Mouse (Mus musculus) myocyte (in vitro differentiated cells): ENCODE results near the gene Dnase2b. TPM values are rescaled to one million over a fixed set of nuclear protein-coding genes. Genes with fewer than 3 reads are reported as not detected.

ENCODE experiments used
- H3K27me3 ChIP-seq: one replicate; pipeline ENCODE4 v1.6.1; 2011; ENCODE audit not compliant: control insufficient read depth, insufficient read depth, insufficient read length
- H3K36me3 ChIP-seq: one replicate; pipeline ENCODE4 v1.6.1; 2011; ENCODE audit not compliant: control insufficient read depth, insufficient read depth
- H3K4me2 ChIP-seq: one replicate; pipeline ENCODE4 v1.6.1; 2011; ENCODE audit warnings: low read depth, control low read depth
- H3K4me3 ChIP-seq: one replicate; pipeline ENCODE4 v1.5.1; 2011; ENCODE audit warnings: mild to moderate bottlenecking, control low read depth, moderate library complexity
- H3K79me2 ChIP-seq: one replicate; pipeline ENCODE4 v1.6.1; 2011; ENCODE audit not compliant: control insufficient read depth, insufficient read depth
- H3ac ChIP-seq: one replicate; pipeline ENCODE4 v1.6.1; 2011; ENCODE audit not compliant: control insufficient read depth, insufficient read length
- CEBPB ChIP-seq: IDR thresholded peaks from 2 replicates; pipeline ENCODE4 v1.6.1; 2011; ENCODE audit warnings: mild to moderate bottlenecking, moderate library complexity; ENCODE audit not compliant: poor library complexity, insufficient read depth, severe bottlenecking
- E2F4 ChIP-seq: IDR thresholded peaks from one replicate; pipeline ENCODE4 v1.6.1; 2011; ENCODE audit warnings: mild to moderate bottlenecking, control low read depth, moderate library complexity; ENCODE audit not compliant: insufficient read depth
- MAX ChIP-seq: IDR thresholded peaks from one replicate; pipeline ENCODE4 v1.6.1; 2011; ENCODE audit warnings: low read depth, mild to moderate bottlenecking, control low read depth
- MYOD1 ChIP-seq, 3 experiments: IDR thresholded peaks; one replicate each; pipeline ENCODE4 v1.6.1; 2011; ENCODE audit warnings: control low read depth in 2 of 3, low read depth in 2 of 3, mild to moderate bottlenecking in 2 of 3, moderate library complexity in 1 of 3; ENCODE audit not compliant: insufficient read length in 2 of 3, control insufficient read depth in 1 of 3
- MYOG ChIP-seq, 3 experiments: IDR thresholded peaks; one replicate each; pipeline ENCODE4 v1.6.1; 2011; ENCODE audit warnings: control low read depth in 2 of 3, low read depth in 2 of 3, mild to moderate bottlenecking in 2 of 3; ENCODE audit not compliant: insufficient read length in 2 of 3, control insufficient read depth in 1 of 3, insufficient read depth in 1 of 3
- POLR2A ChIP-seq: IDR thresholded peaks from one replicate; pipeline ENCODE4 v1.6.1; 2011; ENCODE audit warnings: low read depth, mild to moderate bottlenecking, control low read depth, moderate library complexity; ENCODE audit not compliant: insufficient read length
- POLR2AphosphoS2 ChIP-seq: IDR thresholded peaks from one replicate; pipeline ENCODE4 v1.6.1; 2011; ENCODE audit warnings: low read depth, control low read depth; ENCODE audit not compliant: insufficient read length
- REST ChIP-seq: IDR thresholded peaks from one replicate; pipeline ENCODE4 v1.6.1; 2011; ENCODE audit warnings: mild to moderate bottlenecking, control low read depth, moderate library complexity; ENCODE audit not compliant: insufficient read depth, insufficient read length
- SRF ChIP-seq: IDR thresholded peaks from one replicate; pipeline ENCODE4 v1.6.1; 2011; ENCODE audit warnings: low read depth; ENCODE audit not compliant: control insufficient read depth, insufficient read length
- TCF12 ChIP-seq: IDR thresholded peaks from one replicate; pipeline ENCODE4 v1.6.1; 2011; ENCODE audit warnings: mild to moderate bottlenecking, control low read depth; ENCODE audit not compliant: poor library complexity, insufficient read depth, severe bottlenecking
- TCF3 ChIP-seq: IDR thresholded peaks from one replicate; pipeline ENCODE4 v1.6.1; 2011; ENCODE audit warnings: low read depth, control low read depth; ENCODE audit not compliant: insufficient read length
- USF1 ChIP-seq: IDR thresholded peaks from one replicate; pipeline ENCODE4 v1.6.1; 2011; ENCODE audit warnings: low read depth, mild to moderate bottlenecking, control low read depth, moderate library complexity
- polyA plus RNA-seq: library from polyadenylated mRNA; unstranded; fragments of >200 nt; fragmentation: generic; extraction: Trizol; gene quantifications from one replicate; pipeline ENCODE4 v1.2.1, GENCODE M21; 2012; ENCODE audit warnings: missing spikeins

Gene Dnase2b
- polyA plus RNA-seq, 1 experiment = not detected

- Histone ChIP-seq H3K4me2 (no peak overlapping the region), H3ac (no peak overlapping the region), H3K27me3 (no peaks in the 10 kb centered on the region), H3K79me2 (no peaks in the 10 kb centered on the region), H3K36me3 (no peaks in the 10 kb centered on the region), H3K4me3 (no peak overlapping the region)
- no peak for TF ChIP-seq E2F4
Observed at GRCm38 (mm10) chr3:146599198-146599900, 16.0 kb downstream of the Dnase2b start.

- H3K4me2 ChIP-seq = no peak overlapping the region
- H3ac ChIP-seq = no peak overlapping the region
- H3K79me2 ChIP-seq = no peaks in the 10 kb centered on the region
- no peak for TF ChIP-seq MYOD1 (IDR thresholded peaks at IDR 0.05; ENCODE audit: control insufficient read depth in 1 of 3, insufficient read length in 2 of 3, low read depth in 2 of 3)
- no peak for TF ChIP-seq MAX
- TF ChIP-seq E2F4 = no peak
- TF ChIP-seq REST = no peak
- no peak for TF ChIP-seq TCF12
- TF ChIP-seq POLR2A = no peak
- no peak for TF ChIP-seq CEBPB
- TF ChIP-seq USF1 = no peak
- TF ChIP-seq MYOG (IDR thresholded peaks at IDR 0.05; ENCODE audit: control insufficient read depth in 1 of 3, insufficient read depth in 1 of 3, insufficient read length in 2 of 3, low read depth in 2 of 3) = no peak
- no peak for TF ChIP-seq TCF3
- TF ChIP-seq POLR2AphosphoS2 = no peak
- no peak for TF ChIP-seq SRF
- H3K27me3 ChIP-seq = no peaks in the 10 kb centered on the region
- no peak overlapping the region for H3K4me3 ChIP-seq
- H3K36me3 ChIP-seq = no peaks in the 10 kb centered on the region
Observed at GRCm38 (mm10) chr3:146598411-146598810, 17.0 kb downstream of the Dnase2b start.

- no peak for TF ChIP-seq REST
- no peak for TF ChIP-seq POLR2AphosphoS2
- TF ChIP-seq TCF12 = no peak
- no peak for TF ChIP-seq MYOD1 (IDR thresholded peaks at IDR 0.05; ENCODE audit: control insufficient read depth in 1 of 3, insufficient read length in 2 of 3, low read depth in 2 of 3)
- TF ChIP-seq SRF = no peak
- no peak for TF ChIP-seq E2F4
- no peak for TF ChIP-seq USF1
- no peak for TF ChIP-seq MAX
- H3K79me2 ChIP-seq = no peaks in the 10 kb centered on the region
Observed at GRCm38 (mm10) chr3:146596864-146597263, 18.5 kb downstream of the Dnase2b start.

GRCm38 (mm10) chr3:146596387-146596786 is 19.0 kb downstream of the Dnase2b start:
- Histone ChIP-seq H3K4me3 (no peak overlapping the region), H3K27me3 (no peaks in the 10 kb centered on the region)
- TF ChIP-seq USF1 = no peak
- no peak for TF ChIP-seq MYOG (IDR thresholded peaks at IDR 0.05; ENCODE audit: control insufficient read depth in 1 of 3, insufficient read depth in 1 of 3, insufficient read length in 2 of 3, low read depth in 2 of 3)
- no peak for TF ChIP-seq MYOD1 (IDR thresholded peaks at IDR 0.05; ENCODE audit: control insufficient read depth in 1 of 3, insufficient read length in 2 of 3, low read depth in 2 of 3)
- TF ChIP-seq CEBPB = no peak
- TF ChIP-seq REST = no peak
- no peak for TF ChIP-seq SRF
- no peak for TF ChIP-seq POLR2A
- no peak for TF ChIP-seq TCF12

More at GRCm38 (mm10) chr3:146596864-146597263, 18.5 kb downstream of the Dnase2b start:
- Histone ChIP-seq H3K36me3 (no peaks in the 10 kb centered on the region), H3K4me3 (no peak overlapping the region), H3ac (no peak overlapping the region), H3K27me3 (no peaks in the 10 kb centered on the region), H3K4me2 (no peak overlapping the region)

DNA sequence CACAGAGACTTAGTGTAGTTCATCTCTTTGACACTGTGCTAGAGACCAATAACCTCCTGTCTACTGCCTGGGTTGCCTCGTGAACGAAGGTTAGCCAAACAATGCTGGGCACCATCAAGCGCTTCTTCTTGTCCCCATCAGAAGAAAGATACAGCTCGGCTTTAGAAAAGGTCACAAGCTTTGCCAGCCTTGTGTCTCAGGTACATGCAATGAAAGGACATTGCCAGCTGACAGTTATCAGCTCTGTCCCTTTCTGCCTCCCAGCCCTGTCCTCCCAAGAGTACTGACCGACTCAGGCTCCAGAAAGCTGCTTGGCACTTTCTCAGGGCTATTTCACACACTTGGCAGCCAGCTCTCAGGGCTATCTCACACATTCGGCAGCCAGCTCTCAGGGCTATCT is 20.0 kb downstream of the Dnase2b start:
- H3K79me2 ChIP-seq = no peaks in the 10 kb centered on the region
- H3K36me3 ChIP-seq = no peaks in the 10 kb centered on the region
- no peak for TF ChIP-seq MYOD1 (IDR thresholded peaks at IDR 0.05; ENCODE audit: control insufficient read depth in 1 of 3, insufficient read length in 2 of 3, low read depth in 2 of 3)
- no peak overlapping the region for H3K4me2 ChIP-seq
- no peak overlapping the region for H3K4me3 ChIP-seq
- no peaks in the 10 kb centered on the region for H3K27me3 ChIP-seq
- H3ac ChIP-seq = no peak overlapping the region

More at GRCm38 (mm10) chr3:146596387-146596786, 19.0 kb downstream of the Dnase2b start:
- Histone ChIP-seq H3ac (no peak overlapping the region), H3K36me3 (no peaks in the 10 kb centered on the region), H3K4me2 (no peak overlapping the region), H3K79me2 (no peaks in the 10 kb centered on the region)
